Mouse (Mus musculus) testis, adult 2 months (tissue): ENCODE results near the gene Rom1.

Source experiments
- CTCF ChIP-seq: fragments of 200-500 bp; IDR thresholded peaks from 2 replicates; pipeline ENCODE4 v1.5.1; 2012; ENCODE audit warnings: low read depth, mild to moderate bottlenecking, inconsistent platforms, low read length, moderate library complexity; ENCODE audit not compliant: control insufficient read depth, insufficient read depth, insufficient replicate concordance
- POLR2A ChIP-seq: fragments of 200-500 bp; IDR thresholded peaks from 2 replicates; pipeline ENCODE4 v1.6.1; 2012; ENCODE audit warnings: low read depth, mild to moderate bottlenecking, inconsistent platforms, low read length, moderate library complexity; ENCODE audit not compliant: control insufficient read depth

GRCm38 (mm10) chr19:8941136-8941514 lies 12.0 kb upstream of the Rom1 start:
- TF ChIP-seq CTCF: no peak
- TF ChIP-seq POLR2A: no peak
